Mouse (Mus musculus) CH12.LX (cell line): Measurements from ENCODE around the gene Gm37240. TPM values are rescaled to one million over a fixed set of nuclear protein-coding genes. Genes with fewer than 3 reads are reported as not detected.
A peak's percentile ranks its signal among the peaks of the same experiment; 100 is the strongest.

Source experiments
- DNase-seq: peaks from one replicate; pipeline ENCODE4 v3.0.0-alpha.2; 2013; ENCODE audit errors: extremely low read depth
- H3K27ac ChIP-seq: 2 replicates; pipeline ENCODE4 v1.5.1; 2012; ENCODE audit warnings: low read depth, mild to moderate bottlenecking, control low read depth, moderate library complexity; ENCODE audit not compliant: insufficient read depth
- H3K27me3 ChIP-seq: replicated peaks from 2 replicates; pipeline ENCODE3; 2012; ENCODE audit warnings: inconsistent platforms
- H3K36me3 ChIP-seq, 2 experiments: replicated peaks in 1 of 2; 2 replicates each; pipeline versions ENCODE3 to v1.6.1; 2012; ENCODE audit warnings: inconsistent platforms in 1 of 2, low read length in 1 of 2, mild to moderate bottlenecking in 1 of 2, mixed read lengths in 1 of 2, moderate library complexity in 1 of 2; ENCODE audit not compliant: control insufficient read depth in 1 of 2, insufficient read depth in 1 of 2
- H3K4me1 ChIP-seq, 2 experiments: 2 replicates each; pipeline ENCODE4 v1.6.1; 2012; ENCODE audit warnings: inconsistent platforms in 1 of 2, moderate library complexity in 1 of 2; ENCODE audit not compliant: insufficient read depth in 2 of 2, control insufficient read depth in 1 of 2
- H3K4me2 ChIP-seq: 2 replicates; pipeline ENCODE4 v1.6.1; 2012; ENCODE audit warnings: low read depth, mild to moderate bottlenecking, control low read depth; ENCODE audit not compliant: poor library complexity, insufficient read depth, severe bottlenecking
- H3K4me3 ChIP-seq, 3 experiments: fragments of 150-350 bp in 1 of 3; sonication (generic) in 1 of 3; replicated peaks in 1 of 3; 2 replicates each; pipeline versions ENCODE3 to v1.5.1; 2011 to 2012; ENCODE audit warnings: low read depth in 2 of 3, low read length in 2 of 3, mild to moderate bottlenecking in 2 of 3, moderate library complexity in 2 of 3, control low read depth in 1 of 3, improper control_type of control experiment in 1 of 3, inconsistent platforms in 1 of 3, mixed read lengths in 1 of 3; ENCODE audit not compliant: poor library complexity in 1 of 3
- H3K79me2 ChIP-seq: replicated peaks from 2 replicates; pipeline ENCODE4 v1.6.1; 2012; ENCODE audit warnings: mild to moderate bottlenecking, moderate library complexity; ENCODE audit not compliant: control insufficient read depth, poor library complexity, insufficient read depth, severe bottlenecking; ENCODE audit errors: extremely low read depth
- H3K9ac ChIP-seq: 2 replicates; pipeline ENCODE4 v1.6.1; 2012; ENCODE audit warnings: low read depth, mild to moderate bottlenecking, control low read depth, moderate library complexity; ENCODE audit not compliant: insufficient read depth
- H3K9me3 ChIP-seq: replicated peaks from 2 replicates; pipeline ENCODE3; 2012; ENCODE audit warnings: low read length, inconsistent platforms, mixed read lengths
- BHLHE40 ChIP-seq: IDR thresholded peaks from 2 replicates; pipeline ENCODE4 v1.6.1; 2011; ENCODE audit warnings: mild to moderate bottlenecking, low read depth, low read length, improper control_type of control experiment
- CHD1 ChIP-seq: IDR thresholded peaks from 2 replicates; pipeline ENCODE4 v1.6.1; 2012; ENCODE audit warnings: low read depth, low read length, improper control_type of control experiment, inconsistent platforms
- ELF1 ChIP-seq: IDR thresholded peaks from 2 replicates; pipeline ENCODE4 v1.6.1; 2014; ENCODE audit warnings: low read depth, mild to moderate bottlenecking, inconsistent platforms, low read length, improper control_type of control experiment
- EP300 ChIP-seq: IDR thresholded peaks from 2 replicates; pipeline ENCODE4 v1.6.1; 2011; ENCODE audit warnings: low read length, improper control_type of control experiment
- GABPA ChIP-seq: IDR thresholded peaks from 2 replicates; pipeline ENCODE4 v1.6.1; 2012; ENCODE audit warnings: low read depth, low read length, improper control_type of control experiment, inconsistent platforms; ENCODE audit not compliant: insufficient replicate concordance
- IRF4 ChIP-seq: IDR thresholded peaks from 2 replicates; pipeline ENCODE4 v1.6.1; 2014; ENCODE audit warnings: low read depth, mild to moderate bottlenecking, inconsistent platforms, low read length, improper control_type of control experiment
- JUND ChIP-seq: conservative IDR thresholded peaks from 2 replicates; pipeline ENCODE4 v1.6.1; 2011; ENCODE audit warnings: low read depth, low read length, improper control_type of control experiment
- KAT2A ChIP-seq: IDR thresholded peaks from 2 replicates; pipeline ENCODE4 v1.6.1; 2012; ENCODE audit warnings: low read length, improper control_type of control experiment, inconsistent platforms; ENCODE audit not compliant: insufficient replicate concordance
- MAFK ChIP-seq: IDR thresholded peaks from 2 replicates; pipeline ENCODE4 v1.6.1; 2011; ENCODE audit warnings: low read length, improper control_type of control experiment; ENCODE audit not compliant: insufficient replicate concordance
- MAX ChIP-seq: IDR thresholded peaks from 2 replicates; pipeline ENCODE4 v1.6.1; 2011; ENCODE audit warnings: low read length, improper control_type of control experiment
- MAZ ChIP-seq: IDR thresholded peaks from 2 replicates; pipeline ENCODE4 v1.6.1; 2012; ENCODE audit warnings: low read depth, mild to moderate bottlenecking, inconsistent platforms, low read length, improper control_type of control experiment, moderate library complexity
- MXI1 ChIP-seq: IDR thresholded peaks from 2 replicates; pipeline ENCODE4 v1.6.1; 2011; ENCODE audit warnings: mild to moderate bottlenecking, low read depth, low read length, improper control_type of control experiment
- NRF1 ChIP-seq: IDR thresholded peaks from 2 replicates; pipeline ENCODE4 v1.6.1; 2014; ENCODE audit warnings: low read depth, mild to moderate bottlenecking, inconsistent platforms, low read length, improper control_type of control experiment, moderate library complexity
- SMC3 ChIP-seq: IDR thresholded peaks from 2 replicates; pipeline ENCODE4 v1.6.1; 2011; ENCODE audit warnings: low read depth, low read length, improper control_type of control experiment
- TCF12 ChIP-seq: IDR thresholded peaks from 2 replicates; pipeline ENCODE4 v1.6.1; 2014; ENCODE audit warnings: low read depth, mild to moderate bottlenecking, inconsistent platforms, low read length, improper control_type of control experiment
- UBTF ChIP-seq: IDR thresholded peaks from 2 replicates; pipeline ENCODE4 v1.6.1; 2012; ENCODE audit warnings: low read depth, mild to moderate bottlenecking, inconsistent platforms, low read length, improper control_type of control experiment, moderate library complexity
- USF2 ChIP-seq: conservative IDR thresholded peaks from 2 replicates; pipeline ENCODE4 v1.6.1; 2011; ENCODE audit warnings: low read depth, low read length, improper control_type of control experiment
- dilution Hi-C: fragments of 300-500 bp; cut with MboI; formaldehyde crosslinking; loops from 2 replicates; pipeline ENCODE4 v1.14.3; 2020; ENCODE audit warnings: low sequenced_read_pairs; ENCODE audit not compliant: extremely low pct_unique_long_range_greater_than_20kb, extremely low pct_ligation_motif_present
- in situ Hi-C: fragments of 300-500 bp; cut with MboI; formaldehyde crosslinking; loops from 3 replicates; pipeline ENCODE4 v1.14.3; 2019; ENCODE audit warnings: low sequenced_read_pairs, low pct_ligation_motif_present, low pct_unique_long_range_greater_than_20kb, mixed read lengths
- polyA plus RNA-seq: library from polyadenylated mRNA; unstranded; fragments of >175 nt; gene quantifications from 2 replicates; pipeline ENCODE4 v1.2.1, GENCODE M21; 2012; ENCODE audit warnings: low read depth; ENCODE audit not compliant: insufficient read length
- total RNA-seq, 2 experiments: library from RNA; depleted of rRNA; stranded (reverse); fragments of 300-350 nt in 1 of 2; fragments of >200 nt in 1 of 2; gene quantifications; 2 replicates each; pipeline ENCODE4 v1.2.3; 2012 to 2014

The Gm37240 gene
- total and polyA plus RNA-seq, 3 experiments = 0.08 to 0.19 (median 0.14) TPM

GRCm38 (mm10) chr3:85722581-85722980 lies 164.7 kb downstream of the Gm37240 start:
- Histone ChIP-seq H3K27ac (no peak overlapping the region), H3K9me3 (no peaks in the 10 kb centered on the region), H3K79me2 (no peaks in the 10 kb centered on the region), H3K4me2 (no peak overlapping the region), H3K4me3 (no peak overlapping the region), H3K27me3 (no peaks in the 10 kb centered on the region), H3K9ac (no peak overlapping the region), H3K4me1 (0 out of 4 replicates have a peak, but pooled peaks cover 0 to 2% of the 10 kb centered on the region in 2 experiments)
- dilution Hi-C loops (no loop called here), in situ Hi-C loops (loop anchor here (25.0 kb wide), 1 partner anchor 390 kb away; no protein-coding TSS in a partner anchor)
- no peak for DNase-seq
- TF ChIP-seq SMC3 (no peak), UBTF (no peak), GABPA (no peak), NRF1 (no peak), MXI1 (no peak), USF2 (no peak), KAT2A (no peak)
- TF ChIP-seq, all 38 proteins: peak for 0
- no peaks in the 10 kb centered on the region for H3K36me3 ChIP-seq

- TF ChIP-seq JUND = no peak
- TF ChIP-seq, all 38 proteins: peak for 0
- Histone ChIP-seq H3K9me3 (peaks cover 13% of the 10 kb centered on the region), H3K4me1 (peaks cover 0 to 21% of the 10 kb centered on the region in 2 experiments; a peak in 2 of 4 replicates), H3K27me3 (no peaks in the 10 kb centered on the region), H3K27ac (no peak overlapping the region), H3K36me3 (no peaks in the 10 kb centered on the region), H3K4me3 (no peak overlapping the region), H3K79me2 (no peaks in the 10 kb centered on the region), H3K9ac (no peak overlapping the region), H3K4me2 (no peak overlapping the region)
- in situ Hi-C loops = loop anchor here (25.0 kb wide), 1 partner anchor 396 kb away; no protein-coding TSS in a partner anchor
- dilution Hi-C loops = no loop called here
- DNase-seq = peak; percentile 4
Measured at GRCm38 (mm10) chr3:85715764-85716297, 171.5 kb downstream of the Gm37240 start.

GRCm38 (mm10) chr3:85713936-85714709 lies 173.2 kb downstream of the Gm37240 start:
- dilution Hi-C loops = no loop called here
- peaks cover 13% of the 10 kb centered on the region for H3K9me3 ChIP-seq
- in situ Hi-C loops = loop anchor here (25.0 kb wide), 1 partner anchor 398 kb away; no protein-coding TSS in a partner anchor

More at GRCm38 (mm10) chr3:85713936-85714709, 173.2 kb downstream of the Gm37240 start:
- Histone ChIP-seq H3K4me1 (peaks cover 0 to 21% of the 10 kb centered on the region in 2 experiments; a peak in 2 of 4 replicates), H3K36me3 (no peaks in the 10 kb centered on the region), H3K9ac (no peak overlapping the region), H3K79me2 (no peaks in the 10 kb centered on the region), H3K27ac (no peak overlapping the region), H3K4me3 (no peak overlapping the region)
- no peak for TF ChIP-seq CHD1
- TF ChIP-seq IRF4 = peak; percentile 93
- TF ChIP-seq EP300 = peak; percentile 89
- peak; percentile 53; the same call in 1 of the 2 replicates for TF ChIP-seq MAFK
- peak; percentile 50; the same call in 1 of the 2 replicates for TF ChIP-seq BHLHE40
- 0 out of 2 replicates have a peak, but pooled peaks have one; percentile 20 for TF ChIP-seq TCF12
- no peak for TF ChIP-seq KAT2A
- peak; percentile 55; the same call in 1 of the 2 replicates for TF ChIP-seq MAZ
- 0 out of 2 replicates have a peak, but pooled peaks have one; percentile 9 for TF ChIP-seq MAX
- no peak for TF ChIP-seq ELF1
- TF ChIP-seq, all 38 proteins: peak for 7
- peak; percentile 79 for DNase-seq
- Histone ChIP-seq H3K4me2 (no peak overlapping the region), H3K27me3 (no peaks in the 10 kb centered on the region)
